Mouse (Mus musculus) midbrain, embryonic 10.5 days (tissue): Measurements from ENCODE around the gene Med16. TPM values are rescaled to one million over a fixed set of nuclear protein-coding genes. Genes with fewer than 3 reads are reported as not detected.

ENCODE experiments used
- DNase-seq: peaks from one replicate; pipeline ENCODE4 v3.0.0-alpha.2; 2017; ENCODE audit warnings: low spot score
- H3K27ac ChIP-seq: fragments of 300-500 bp; sonication (generic); replicated peaks from 2 replicates; pipeline ENCODE4 v1.5.1; 2016; ENCODE audit warnings: mild to moderate bottlenecking
- H3K27me3 ChIP-seq: fragments of 300-500 bp; sonication (generic); 2 replicates; pipeline ENCODE4 v1.6.1; 2016; ENCODE audit warnings: low read depth, mild to moderate bottlenecking; ENCODE audit not compliant: poor library complexity, severe bottlenecking
- H3K36me3 ChIP-seq: fragments of 300-500 bp; sonication (generic); 2 replicates; pipeline ENCODE4 v1.6.1; 2016; ENCODE audit warnings: mild to moderate bottlenecking, moderate library complexity
- H3K4me1 ChIP-seq: fragments of 300-500 bp; sonication (generic); 2 replicates; pipeline ENCODE4 v1.6.1; 2016
- H3K4me3 ChIP-seq: fragments of 300-500 bp; sonication (generic); 2 replicates; pipeline ENCODE4 v1.5.1; 2016; ENCODE audit warnings: mild to moderate bottlenecking, moderate library complexity
- H3K9me3 ChIP-seq: fragments of 300-500 bp; sonication (generic); replicated peaks from 2 replicates; pipeline ENCODE4 v1.6.1; 2016; ENCODE audit warnings: mild to moderate bottlenecking
- WGBS: fragments of 180-500 bp; shearing (Covaris S2); methylation state at CpG from one replicate; pipeline ENCODE4 v1.1.7; 2016; 5-methylcytosine and 5-hydroxymethylcytosine counted together
- polyA plus RNA-seq: library from polyadenylated mRNA; unstranded; fragments of >200 nt; fragmentation: Nextera tagmentation; extraction: Ambion mirVana; gene quantifications from 2 replicates; pipeline ENCODE4 v1.2.1, GENCODE M21; 2016

The Med16 gene
- polyA plus RNA-seq, 1 experiment from 2014 or later: 69.8 TPM

GRCm38 (mm10) chr10:79929967-79930825 is 21.5 kb upstream of the Med16 start:
- Histone ChIP-seq H3K9me3 (no peaks in the 10 kb centered on the region), H3K27ac (peak overlapping the region; percentile 95; the same call in 1 of the 2 replicates), H3K4me1 (peaks cover 90% of the 10 kb centered on the region), H3K4me3 (peak overlapping the region; percentile 98), H3K36me3 (peaks cover 52% of the 10 kb centered on the region), H3K27me3 (peaks cover 11% of the 10 kb centered on the region)
- 90% methylated on average over 18 of the region's 18 CpGs for WGBS
- no peak for DNase-seq

- peak overlapping the region; percentile 98 for H3K4me3 ChIP-seq
- peak overlapping the region; percentile 95 for H3K27ac ChIP-seq
- no peak for DNase-seq
- peaks cover 41% of the 10 kb centered on the region for H3K36me3 ChIP-seq
- peaks cover 7% of the 10 kb centered on the region for H3K27me3 ChIP-seq
- no peaks in the 10 kb centered on the region for H3K9me3 ChIP-seq
- H3K4me1 ChIP-seq: peaks cover 86% of the 10 kb centered on the region
- 30% methylated on average over 9 of the region's 9 CpGs for WGBS
Observed at GRCm38 (mm10) chr10:79928907-79929701, 20.4 kb upstream of the Med16 start.

GRCm38 (mm10) chr10:79928030-79928694 is 19.4 kb upstream of the Med16 start:
- WGBS: under 1% methylated on average over 29 of the region's 29 CpGs
- H3K27me3 ChIP-seq: peaks cover 16% of the 10 kb centered on the region
- peaks cover 81% of the 10 kb centered on the region for H3K4me1 ChIP-seq

GRCm38 (mm10) chr10:79927324-79928029 is 18.8 kb upstream of the Med16 start:
- peaks cover 74% of the 10 kb centered on the region for H3K4me1 ChIP-seq
- H3K9me3 ChIP-seq: no peaks in the 10 kb centered on the region
- under 1% methylated on average over 54 of the region's 54 CpGs for WGBS
- DNase-seq: peak; percentile 83
- peaks cover 23% of the 10 kb centered on the region for H3K27me3 ChIP-seq
- H3K36me3 ChIP-seq: peaks cover 25% of the 10 kb centered on the region
- peak overlapping the region; percentile 98 for H3K4me3 ChIP-seq
- H3K27ac ChIP-seq: peak overlapping the region; percentile 95

More at GRCm38 (mm10) chr10:79928030-79928694, 19.4 kb upstream of the Med16 start:
- Histone ChIP-seq H3K4me3 (peak overlapping the region; percentile 98), H3K27ac (peak overlapping the region; percentile 95), H3K9me3 (no peaks in the 10 kb centered on the region), H3K36me3 (peaks cover 31% of the 10 kb centered on the region)
- peak; percentile 70 for DNase-seq

GRCm38 (mm10) chr10:79926491-79927323 is 18.0 kb upstream of the Med16 start, which contains the start of gene Arid3a:
TSS of gene Arid3a (plus strand) at chr10:79927043.
- H3K27me3 ChIP-seq: peaks cover 31% of the 10 kb centered on the region
- under 1% methylated on average over 63 of the region's 63 CpGs for WGBS
- DNase-seq: peak; percentile 91
- peaks cover 69% of the 10 kb centered on the region for H3K4me1 ChIP-seq
- peaks cover 17% of the 10 kb centered on the region for H3K36me3 ChIP-seq
- H3K9me3 ChIP-seq: no peaks in the 10 kb centered on the region
- H3K4me3 ChIP-seq: peak within 1 kb of the TSS; percentile 98
- H3K27ac ChIP-seq: peak within 1 kb of the TSS; percentile 95

GRCm38 (mm10) chr10:79925785-79926490 is 17.2 kb upstream of the Med16 start:
- no peaks in the 10 kb centered on the region for H3K9me3 ChIP-seq
- peaks cover 38% of the 10 kb centered on the region for H3K27me3 ChIP-seq
- H3K4me3 ChIP-seq: peak overlapping the region; percentile 98
- DNase-seq: no peak
- WGBS: 15% methylated on average over 15 of the region's 15 CpGs
- H3K27ac ChIP-seq: peak overlapping the region; percentile 95
- H3K4me1 ChIP-seq: peaks cover 69% of the 10 kb centered on the region
- peaks cover 9% of the 10 kb centered on the region for H3K36me3 ChIP-seq

- H3K4me1 ChIP-seq: peaks cover 69% of the 10 kb centered on the region
- 11% methylated on average over 29 of the region's 29 CpGs for WGBS
- H3K27me3 ChIP-seq: peaks cover 46% of the 10 kb centered on the region
- no peak overlapping the region for H3K27ac ChIP-seq
- H3K4me3 ChIP-seq: peak overlapping the region; percentile 98; the same call in 1 of the 2 replicates
- H3K36me3 ChIP-seq: 0 out of 2 replicates have a peak, but pooled peaks cover 2% of the 10 kb centered on the region
- no peaks in the 10 kb centered on the region for H3K9me3 ChIP-seq
- DNase-seq: peak; percentile 88
Observed at GRCm38 (mm10) chr10:79924998-79925784, 16.5 kb upstream of the Med16 start.

GRCm38 (mm10) chr10:79921572-79921971 is 12.8 kb upstream of the Med16 start:
- under 1% methylated on average over 34 of the region's 34 CpGs for WGBS
- Histone ChIP-seq H3K4me1 (peaks cover 71% of the 10 kb centered on the region), H3K4me3 (peak overlapping the region; percentile 76), H3K36me3 (no peaks in the 10 kb centered on the region), H3K27ac (no peak overlapping the region), H3K9me3 (no peaks in the 10 kb centered on the region), H3K27me3 (peaks cover 80% of the 10 kb centered on the region)
- peak; percentile 43 for DNase-seq

GRCm38 (mm10) chr10:79920958-79921535 is 12.3 kb upstream of the Med16 start, which contains the start of gene R3hdm4:
TSS of gene R3hdm4 (minus strand) at chr10:79921208.
- no peak within 1 kb of the TSS; the same call in 1 of the 2 replicates for H3K27ac ChIP-seq
- WGBS: 4% methylated on average over 41 of the region's 41 CpGs

More at GRCm38 (mm10) chr10:79920958-79921535, 12.3 kb upstream of the Med16 start, which contains the start of gene R3hdm4:
- Histone ChIP-seq H3K9me3 (no peaks in the 10 kb centered on the region), H3K4me1 (peaks cover 71% of the 10 kb centered on the region), H3K4me3 (peak within 1 kb of the TSS; percentile 76), H3K36me3 (no peaks in the 10 kb centered on the region), H3K27me3 (peaks cover 77% of the 10 kb centered on the region)
- no peak for DNase-seq
